Mouse (Mus musculus) layer of hippocampus, adult 2 months (tissue): ENCODE data around the gene Spon2. TPM values are rescaled to one million over a fixed set of nuclear protein-coding genes. Genes with fewer than 3 reads are reported as not detected.

Experiments
- DNase-seq, 2 experiments: peaks; one replicate each; pipeline ENCODE4 v3.0.0; 2022; ENCODE audit warnings: low spot score in 2 of 2
- H3K27ac ChIP-seq: fragments of 200-600 bp; 2 replicates; pipeline ENCODE4 v1.8.1; 2022
- H3K4me3 ChIP-seq: fragments of 200-600 bp; 2 replicates; pipeline ENCODE4 v1.8.1; 2022; ENCODE audit warnings: mild to moderate bottlenecking
- CTCF ChIP-seq: fragments of 200-600 bp; conservative IDR thresholded peaks from 2 replicates; pipeline ENCODE4 v1.8.1; 2022; ENCODE audit warnings: antibody characterized with exemption, mild to moderate bottlenecking, moderate library complexity
- long read RNA-seq, 2 experiments: library from polyadenylated mRNA; stranded (forward); transcript quantifications; one replicate each; pipeline ENCODE4 v2.0.0; 2021; ENCODE audit warnings: borderline mapping rate in 2 of 2
- total RNA-seq, 2 experiments: library from RNA; stranded (reverse); gene quantifications; 2 replicates each; pipeline ENCODE4 v1.2.3; 2021

The Spon2 gene
- total RNA-seq, result under 1 TPM in 1 of 2 experiments, not detected in 1; 0.34 TPM
- long read RNA-seq, experiment 1, result 0 reads
- long read RNA-seq, experiment 2, partial matches to known transcripts, result 0 of 1 reads
- long read RNA-seq, experiment 2, other reads (novel, unspliced or antisense), result 0 of 1 reads

DNA sequence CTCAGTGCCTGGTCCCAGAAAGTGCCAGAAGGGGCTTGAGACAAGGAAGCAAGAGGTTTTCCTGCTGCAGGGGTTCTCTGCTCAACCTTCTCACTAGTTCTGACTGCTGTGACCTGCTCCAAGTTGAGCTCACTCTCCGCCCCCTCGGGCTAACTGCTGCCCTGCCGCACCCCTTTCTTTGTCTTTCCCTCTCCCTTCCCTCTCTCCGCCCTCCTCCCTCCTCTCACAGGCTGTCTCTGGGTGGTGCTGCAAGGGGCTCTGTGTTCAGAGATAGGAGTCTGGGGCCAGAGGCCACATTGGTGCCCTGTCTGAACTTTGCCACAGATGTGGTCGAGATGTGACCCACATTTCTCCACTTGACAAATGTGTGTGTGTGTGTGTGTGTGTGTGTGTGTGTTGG lies at the start of gene Spon2:
TSS of gene Spon2 (minus strand) at position 375 of the 400 bp plus-strand sequence.
- DNase-seq, result no peak
- TF ChIP-seq CTCF, result no peak
- Histone ChIP-seq H3K27ac (no peak within 1 kb of the TSS), H3K4me3 (no peak within 1 kb of the TSS)

DNA sequence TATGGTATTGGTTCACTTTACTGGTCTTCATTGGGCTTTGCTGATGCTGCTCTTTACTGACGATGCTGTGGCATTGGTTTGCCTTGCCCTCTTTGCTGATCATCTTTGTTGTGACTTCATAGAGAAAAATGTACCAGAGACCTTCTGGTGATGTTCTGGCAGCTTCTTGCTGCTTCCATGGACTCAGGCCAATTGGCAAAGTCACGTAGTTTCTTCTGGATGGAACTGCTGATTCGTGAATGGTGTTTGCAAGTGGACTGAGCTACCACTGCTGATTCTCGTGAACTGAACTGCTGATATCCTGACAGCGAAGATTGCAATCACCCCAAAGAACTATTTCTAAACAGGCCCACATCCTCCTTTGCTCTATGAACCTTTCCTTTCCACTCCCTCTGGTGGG lies 36.2 kb upstream of the Spon2 start:
- H3K4me3 ChIP-seq, result no peak overlapping the region
- no peak for TF ChIP-seq CTCF
- H3K27ac ChIP-seq, result no peak overlapping the region
- no peak for DNase-seq

GRCm38 (mm10) chr5:33248186-33248585 lies 29.9 kb upstream of the Spon2 start:
- TF ChIP-seq CTCF, result no peak
- no peak overlapping the region for H3K4me3 ChIP-seq
- no peak for DNase-seq
- H3K27ac ChIP-seq, result no peak overlapping the region

- no peak for DNase-seq
- Histone ChIP-seq H3K4me3 (no peak overlapping the region), H3K27ac (no peak overlapping the region; the same call in 1 of the 2 replicates)
- peak; percentile 71 for TF ChIP-seq CTCF
Measured at GRCm38 (mm10) chr5:33247387-33247786, 29.1 kb upstream of the Spon2 start.

DNA sequence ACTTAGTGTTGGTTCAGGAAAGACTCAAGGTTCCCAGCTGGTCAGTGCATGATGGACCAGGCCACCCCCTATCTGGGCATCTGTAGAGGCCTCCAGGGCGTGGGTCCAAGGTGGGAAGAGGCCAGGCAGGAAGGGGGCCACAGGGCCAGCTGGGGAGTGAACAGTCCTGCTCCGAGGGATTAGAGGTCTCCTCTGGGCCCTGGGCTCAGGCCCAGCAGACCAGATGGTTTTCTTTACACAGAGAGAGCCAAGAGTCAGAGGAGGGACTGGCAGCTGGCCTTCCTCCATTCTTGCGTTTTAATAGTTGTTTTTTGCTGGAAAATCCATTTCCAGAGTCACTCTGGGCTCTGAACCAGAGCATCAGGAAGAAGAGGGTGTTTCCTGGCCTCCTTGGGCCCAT lies 27.4 kb upstream of the Spon2 start:
- peak; percentile 39 to 78 for DNase-seq
- no peak overlapping the region for H3K4me3 ChIP-seq
- H3K27ac ChIP-seq, result peak overlapping the region; percentile 11; the same call in 1 of the 2 replicates
- TF ChIP-seq CTCF, result no peak

- no peak for DNase-seq
- Histone ChIP-seq H3K4me3 (no peak overlapping the region), H3K27ac (no peak overlapping the region)
- TF ChIP-seq CTCF, result no peak
Measured at GRCm38 (mm10) chr5:33244377-33244920, 26.2 kb upstream of the Spon2 start.

- no peak for DNase-seq
- TF ChIP-seq CTCF, result no peak
- no peak overlapping the region for H3K27ac ChIP-seq
- no peak overlapping the region for H3K4me3 ChIP-seq
Measured at GRCm38 (mm10) chr5:33239934-33240333, 21.7 kb upstream of the Spon2 start.

DNA sequence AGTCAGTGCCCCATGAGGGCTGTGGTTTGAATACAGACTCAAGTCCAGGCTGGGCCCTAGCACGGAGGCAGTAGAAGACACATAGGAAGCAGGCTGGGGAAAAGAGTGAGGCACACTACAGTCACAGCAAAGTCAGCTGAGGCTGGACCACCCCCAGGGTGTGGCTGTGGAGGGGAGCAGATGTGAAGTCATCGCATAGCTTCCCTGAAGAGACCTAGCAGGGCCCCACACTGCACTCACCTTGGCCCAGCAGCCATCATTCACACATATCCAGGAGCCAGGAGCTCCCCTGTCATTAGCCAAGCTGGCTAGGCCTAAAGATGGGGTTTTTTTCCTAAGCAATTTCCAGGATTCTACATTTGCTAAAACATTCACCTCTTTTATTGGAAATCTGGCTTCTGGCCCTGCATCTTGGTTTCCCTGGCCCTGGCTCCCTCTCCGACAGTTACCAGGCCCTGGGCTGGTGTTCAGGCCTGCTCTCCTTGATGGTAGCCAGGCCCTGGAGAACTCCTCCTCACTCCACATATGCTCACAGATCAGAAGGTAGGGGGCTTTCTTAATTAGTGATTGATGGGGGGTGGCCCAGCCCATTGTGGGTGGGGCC lies 21.0 kb upstream of the Spon2 start:
- DNase-seq, result no peak
- TF ChIP-seq CTCF, result no peak
- H3K27ac ChIP-seq, result no peak overlapping the region
- no peak overlapping the region for H3K4me3 ChIP-seq

DNA sequence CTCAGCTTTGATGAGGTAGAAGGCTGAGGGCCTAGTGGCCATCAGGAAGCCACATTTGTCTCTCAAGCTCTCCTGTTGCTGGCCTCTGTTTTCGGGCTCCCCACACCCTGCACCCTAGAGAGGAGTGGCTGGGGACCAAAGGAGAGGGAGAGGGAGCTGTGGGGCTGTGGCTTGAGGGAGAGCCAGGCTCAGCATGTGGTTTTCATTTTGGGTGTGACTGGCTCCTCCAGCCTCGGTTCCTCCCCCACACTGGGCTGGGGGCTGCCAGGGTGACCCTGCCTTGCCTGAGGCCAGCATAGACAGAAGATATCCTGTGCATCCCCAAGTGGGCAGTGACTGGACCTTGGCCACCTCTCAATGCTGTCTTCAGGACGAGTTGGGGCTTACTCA lies 20.0 kb upstream of the Spon2 start:
- DNase-seq, result no peak
- no peak overlapping the region for H3K27ac ChIP-seq
- no peak overlapping the region for H3K4me3 ChIP-seq
- no peak for TF ChIP-seq CTCF

DNA sequence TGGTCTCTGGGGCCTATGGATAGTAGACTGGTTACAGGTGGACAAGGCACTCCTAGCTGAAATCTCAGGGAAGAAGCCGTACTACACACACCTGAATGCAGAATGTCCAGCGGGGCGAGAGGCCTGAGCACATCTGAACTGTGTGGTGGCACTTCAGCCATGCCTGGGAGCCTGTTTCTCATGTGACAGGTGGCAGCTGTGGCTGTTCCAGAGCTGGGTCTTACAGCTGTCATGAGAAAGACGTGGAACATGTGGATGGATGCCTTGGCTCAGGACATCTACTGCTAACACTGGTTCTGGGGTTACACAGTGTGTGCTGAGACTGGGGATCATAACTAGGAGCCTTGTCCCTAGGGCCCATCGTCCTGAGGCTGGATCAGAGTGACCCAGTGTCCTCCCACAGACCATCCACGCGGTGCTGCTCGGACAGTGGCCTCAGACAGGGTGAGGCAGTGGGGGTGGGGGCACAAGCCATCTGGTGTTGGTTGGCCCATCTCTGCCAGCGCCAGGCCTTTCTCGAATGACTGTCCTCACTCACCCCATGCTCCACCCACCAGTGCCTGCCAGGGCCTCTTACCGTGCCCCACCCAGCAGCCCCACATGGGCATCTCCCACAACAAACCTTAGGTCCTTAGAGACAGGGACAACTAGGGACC lies 19.5 kb upstream of the Spon2 start:
- no peak for TF ChIP-seq CTCF
- Histone ChIP-seq H3K27ac (no peak overlapping the region), H3K4me3 (no peak overlapping the region)
- DNase-seq, result no peak

GRCm38 (mm10) chr5:33234391-33235031 lies 16.3 kb upstream of the Spon2 start:
- DNase-seq, result no peak
- no peak for TF ChIP-seq CTCF
- Histone ChIP-seq H3K27ac (no peak overlapping the region), H3K4me3 (no peak overlapping the region)

- H3K27ac ChIP-seq, result no peak overlapping the region
- no peak overlapping the region for H3K4me3 ChIP-seq
- TF ChIP-seq CTCF, result no peak
- no peak for DNase-seq
Measured at GRCm38 (mm10) chr5:33232791-33233190, 14.5 kb upstream of the Spon2 start.

GRCm38 (mm10) chr5:33230285-33230684 lies 12.0 kb upstream of the Spon2 start:
- TF ChIP-seq CTCF, result peak; percentile 1; the same call in 1 of the 2 replicates
- H3K4me3 ChIP-seq, result no peak overlapping the region
- H3K27ac ChIP-seq, result no peak overlapping the region
- no peak for DNase-seq
